Mouse (Mus musculus): ENCODE data around the gene Igfbp5.

GRCm38 (mm10) chr1:72857142-72857541 lies 17.5 kb downstream of the Igfbp5 start:
- TF ChIP-seq EP300 (IDR thresholded peaks at IDR 0.05; ENCODE audit: insufficient read depth, low read depth, low read length), result no peak
- no peak for TF ChIP-seq CTCF (IDR thresholded peaks at IDR 0.05; ENCODE audit: low read depth, low read length)
- no peak for TF ChIP-seq POLR2A (IDR thresholded peaks at IDR 0.05; ENCODE audit: insufficient read depth, low read length)
